Mouse (Mus musculus): Measurements from ENCODE around the gene Adamts3. TPM values are rescaled to one million over a fixed set of nuclear protein-coding genes. Genes with fewer than 3 reads are reported as not detected.

Gene Adamts3
- polyA plus RNA-seq (2014; fragmentation: Illumina TruSeq; extraction: RNeasy Lipid Tissue Mini Kit (QIAGEN cat#74804); ENCODE audit: low read depth, low replicate concordance), result not detected

DNA sequence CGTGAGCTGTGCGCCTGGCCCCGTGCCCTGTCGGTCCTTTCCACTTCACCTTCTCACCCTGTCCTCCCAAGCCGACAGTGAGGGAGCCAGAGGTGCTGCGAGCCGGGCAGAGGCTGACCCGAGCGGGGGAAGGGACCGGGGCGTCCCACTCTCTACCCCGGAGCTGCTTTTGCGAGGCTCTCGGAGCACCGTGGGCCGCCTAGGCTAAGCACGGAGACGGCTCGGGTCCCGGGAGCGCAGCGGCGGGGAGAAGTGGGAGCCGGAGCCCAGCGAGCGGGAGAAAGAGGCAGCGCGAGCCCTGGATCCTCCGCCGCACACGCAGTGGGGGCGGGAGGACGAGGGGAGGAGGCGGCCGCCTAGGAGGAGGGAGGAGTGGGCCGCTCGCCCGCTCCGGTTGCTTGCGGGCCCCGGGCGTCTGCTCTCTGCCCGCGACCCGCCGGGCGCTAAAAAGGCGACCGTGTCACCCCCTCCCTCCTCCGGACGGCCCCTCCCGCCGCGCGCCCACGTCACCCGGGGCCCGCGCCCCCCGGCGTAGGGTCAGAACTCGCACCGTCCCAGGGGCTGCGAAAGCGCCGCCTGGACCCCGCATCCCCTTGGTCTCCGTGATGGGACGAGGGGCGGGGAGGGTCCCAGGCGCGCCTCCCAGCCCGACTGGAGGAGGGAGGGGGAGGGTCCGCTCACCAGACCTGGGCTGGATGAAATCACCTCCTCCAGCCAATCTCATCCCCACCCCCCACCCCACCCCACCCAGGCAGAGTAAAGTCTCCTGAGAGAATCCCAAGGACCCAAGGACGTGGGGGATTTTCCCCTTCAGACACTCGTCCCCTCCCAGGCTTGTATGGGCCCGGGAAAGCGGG lies at the start of gene Adamts3:
TSS of gene Adamts3 (minus strand) at position 284 of the 857 bp plus-strand sequence.

